Comparison of ENCODE assay signal across 12 mouse cellular contexts in the genomic region with DNA sequence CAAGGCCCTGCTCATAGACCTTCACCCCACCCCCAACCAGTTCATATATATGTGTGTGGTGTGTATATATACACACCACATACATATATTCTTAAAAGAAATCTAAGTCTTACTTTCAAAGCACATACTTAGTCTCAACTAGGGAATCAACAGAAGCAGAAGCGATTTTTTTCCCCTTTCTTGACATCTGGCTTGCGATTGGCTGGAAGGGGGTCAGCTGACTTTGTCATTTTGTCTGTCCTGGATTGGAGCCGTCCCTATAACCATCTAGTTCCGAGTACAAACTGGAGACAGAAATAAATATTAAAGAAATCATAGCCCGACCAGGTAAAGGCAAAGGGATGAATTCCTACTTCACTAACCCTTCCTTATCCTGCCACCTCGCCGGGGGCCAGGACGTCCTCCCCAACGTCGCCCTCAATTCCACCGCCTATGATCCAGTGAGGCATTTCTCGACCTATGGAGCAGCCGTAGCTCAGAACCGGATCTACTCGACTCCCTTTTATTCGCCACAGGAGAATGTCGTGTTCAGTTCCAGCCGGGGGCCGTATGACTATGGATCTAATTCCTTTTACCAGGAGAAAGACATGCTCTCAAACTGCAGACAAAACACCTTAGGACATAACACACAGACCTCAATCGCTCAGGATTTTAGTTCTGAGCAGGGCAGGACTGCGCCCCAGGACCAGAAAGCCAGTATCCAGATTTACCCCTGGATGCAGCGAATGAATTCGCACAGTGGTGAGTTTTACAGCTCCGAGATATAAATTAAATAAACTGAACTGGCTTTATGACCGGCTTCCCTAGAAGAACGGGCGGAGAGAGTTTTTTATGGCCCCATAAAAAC. TPM values are rescaled to one million over a fixed set of nuclear protein-coding genes. Genes with fewer than 3 reads are reported as not detected.
A peak's percentile ranks its signal among the peaks of the same experiment; 100 is the strongest.
DNase-seq lines count a peak whose midpoint lies in the region; ATAC-seq and TF ChIP-seq lines count a peak whose summit lies in the region.
"Had no signal": no experiment of that assay in that cellular context is flagged by ENCODE, and none has a peak within 500 bp of the region (broad histone marks: within the 10 kb centered on the region; RNA-seq: fewer than 3 reads in every experiment).

No protein-coding gene starts in this region.

- peaks cover 57% of the 10 kb centered on the region for H3K79me2 ChIP-seq in myocyte (ENCODE audit: control insufficient read depth, insufficient read depth)

- H3K9me3 ChIP-seq in embryonic facial prominence, embryonic 15.5 days (replicated peaks): no peaks in the 10 kb centered on the region
- H3K9me3 ChIP-seq in embryonic facial prominence, embryonic 10.5 days: no peaks in the 10 kb centered on the region
- no peaks in the 10 kb centered on the region for H3K9me3 ChIP-seq in E14TG2a.4 (ENCODE audit: low read length)
- no peaks in the 10 kb centered on the region for H3K9me3 ChIP-seq in hindbrain, embryonic 16.5 days (ENCODE audit: control insufficient read depth, low read length)

- H3K4me1 ChIP-seq in embryonic facial prominence, embryonic 15.5 days: peaks cover 7% of the 10 kb centered on the region
- no peaks in the 10 kb centered on the region for H3K4me1 ChIP-seq in embryonic facial prominence, embryonic 10.5 days
- H3K4me1 ChIP-seq in E14TG2a.4 (replicated peaks; ENCODE audit: low read depth, low read length): peaks cover 54% of the 10 kb centered on the region
- H3K4me1 ChIP-seq in hindbrain, embryonic 16.5 days (ENCODE audit: control insufficient read depth, insufficient read depth, low read depth, low read length): peaks cover 3% of the 10 kb centered on the region

- TF ChIP-seq POLR2A in myocyte (IDR thresholded peaks at IDR 0.05; ENCODE audit: insufficient read length, low read depth): no peak

- H3ac ChIP-seq in myocyte (ENCODE audit: control insufficient read depth, insufficient read length): no peak overlapping the region

- peaks cover 98% of the 10 kb centered on the region for H3K27me3 ChIP-seq in embryonic facial prominence, embryonic 15.5 days
- peaks cover 100% of the 10 kb centered on the region for H3K27me3 ChIP-seq in embryonic facial prominence, embryonic 10.5 days (replicated peaks; ENCODE audit: low read depth, poor library complexity, severe bottlenecking)
- H3K27me3 ChIP-seq in E14TG2a.4 (ENCODE audit: insufficient read depth, low read length): peaks cover 99% of the 10 kb centered on the region
- peaks cover 73% of the 10 kb centered on the region for H3K27me3 ChIP-seq in hindbrain, embryonic 16.5 days (replicated peaks; ENCODE audit: control insufficient read depth, insufficient read depth, low read length)
- H3K27me3 ChIP-seq in myocyte (ENCODE audit: control insufficient read depth, insufficient read depth, insufficient read length): no peaks in the 10 kb centered on the region

- H3K4me3 ChIP-seq in embryonic facial prominence, embryonic 15.5 days (replicated peaks): 0 out of 2 replicates have a peak overlapping the region, but pooled peaks have one; percentile 2
- H3K4me3 ChIP-seq in embryonic facial prominence, embryonic 10.5 days: no peak overlapping the region
- H3K4me3 ChIP-seq in E14TG2a.4 (replicated peaks; ENCODE audit: low read length): peak overlapping the region; percentile 45
- peak overlapping the region; percentile 26 for H3K4me3 ChIP-seq in hindbrain, embryonic 16.5 days (ENCODE audit: low read length)
- no peak overlapping the region for H3K4me3 ChIP-seq in myocyte

- H3K4me2 ChIP-seq in embryonic facial prominence, embryonic 15.5 days (replicated peaks): no peak overlapping the region
- peak overlapping the region; percentile 40 for H3K4me2 ChIP-seq in hindbrain, embryonic 16.5 days (ENCODE audit: low read length)
- no peak overlapping the region for H3K4me2 ChIP-seq in myocyte (ENCODE audit: low read depth)

- H3K36me3 ChIP-seq in embryonic facial prominence, embryonic 15.5 days: no peaks in the 10 kb centered on the region
- H3K36me3 ChIP-seq in embryonic facial prominence, embryonic 10.5 days (replicated peaks): no peaks in the 10 kb centered on the region
- H3K36me3 ChIP-seq in E14TG2a.4 (ENCODE audit: insufficient read depth, low read length) (no peaks in the 10 kb centered on the region), myocyte (ENCODE audit: control insufficient read depth, insufficient read depth) (no peaks in the 10 kb centered on the region)
- H3K36me3 ChIP-seq in hindbrain, embryonic 16.5 days (ENCODE audit: control insufficient read depth, insufficient read depth, low read length): no peaks in the 10 kb centered on the region

- no peak for ATAC-seq in embryonic facial prominence, embryonic 15.5 days (ENCODE audit: insufficient number of reproducible peaks, low FRiP score, low TSS enrichment, low read depth)
- no peak for ATAC-seq in hindbrain, embryonic 16.5 days
- ATAC-seq in granulocyte monocyte progenitor cell, adult 5-6 weeks (replicated peaks; ENCODE audit: poor library complexity, severe bottlenecking): no peak
- ATAC-seq: forebrain, embryonic 14.5 days had no signal

- TF ChIP-seq CTCF in E14TG2a.4 (conservative IDR thresholded peaks at IDR 0.05; ENCODE audit: low read length): no peak

- no peak overlapping the region for H3K9ac ChIP-seq in embryonic facial prominence, embryonic 15.5 days
- no peak overlapping the region for H3K9ac ChIP-seq in hindbrain, embryonic 16.5 days (ENCODE audit: low read depth, low read length)

- no peak for DNase-seq in embryonic facial prominence, embryonic 10.5 days (ENCODE audit: low spot score)
- DNase-seq in right cerebral cortex, postnatal 25 days: no peak
- DNase-seq in adipocyte (ENCODE audit: low spot score): no peak
- DNase-seq: lung, postnatal 4 days had no signal

- H3K27ac ChIP-seq in embryonic facial prominence, embryonic 15.5 days (replicated peaks): no peak overlapping the region
- no peak overlapping the region for H3K27ac ChIP-seq in embryonic facial prominence, embryonic 10.5 days (replicated peaks)
- H3K27ac ChIP-seq in hindbrain, embryonic 16.5 days (ENCODE audit: low read depth, low read length): no peak overlapping the region

- 3% methylated on average over 27 of the region's 27 CpGs for WGBS in embryonic facial prominence, embryonic 15.5 days
- 1% methylated on average over 27 of the region's 27 CpGs for WGBS in embryonic facial prominence, embryonic 10.5 days
- 2% methylated on average over 27 of the region's 27 CpGs for WGBS in hindbrain, embryonic 16.5 days

TF ChIP-seq in myocyte, 11 proteins besides CTCF, POLR2A, EP300 and RAD21:
- peak; percentile 43 for TF ChIP-seq USF1 (IDR thresholded peaks at IDR 0.05; ENCODE audit: low read depth)
- TF ChIP-seq POLR2AphosphoS2 (IDR thresholded peaks at IDR 0.05; ENCODE audit: insufficient read length, low read depth): no peak
- no peak for TF ChIP-seq E2F4 (IDR thresholded peaks at IDR 0.05; ENCODE audit: insufficient read depth)

RNA-seq across cellular contexts. Expression of gene Hoxc4, which starts 9.2 kb away (rescaled TPM):
- 1.1 TPM in 2 replicates for polyA plus RNA-seq in embryonic facial prominence, embryonic 15.5 days (2015; fragmentation: Nextera tagmentation; extraction: Ambion mirVana)
- 0.11 and 0.16 TPM in 2 replicates for polyA plus RNA-seq in embryonic facial prominence, embryonic 10.5 days (2016; fragmentation: Nextera tagmentation; extraction: Ambion mirVana)
- polyA plus RNA-seq in hindbrain, embryonic 16.5 days (2015; fragmentation: Nextera tagmentation; extraction: Ambion mirVana): 57.7 and 61.2 TPM in 2 replicates
- 3.6 TPM for polyA plus RNA-seq in myocyte (2012; fragmentation: generic; extraction: Trizol)
- total RNA-seq in granulocyte monocyte progenitor cell, adult 5-6 weeks (2014; fragmentation: Nextera tagmentation): not detected in 2 replicates
- not detected in 2 replicates for total RNA-seq in granulocyte monocyte progenitor cell, adult 5-6 weeks (2017)
- total RNA-seq: left cerebral cortex, adult 18-20 months had no signal
- polyA plus RNA-seq: forebrain, embryonic 14.5 days had no signal

RNA-seq across cellular contexts. Expression of gene Hoxc6, which starts 11.4 kb away (rescaled TPM):
- 0.11 and 0.35 TPM in 2 replicates for polyA plus RNA-seq in embryonic facial prominence, embryonic 15.5 days (2015; fragmentation: Nextera tagmentation; extraction: Ambion mirVana)
- not detected in 2 replicates for polyA plus RNA-seq in embryonic facial prominence, embryonic 10.5 days (2016; fragmentation: Nextera tagmentation; extraction: Ambion mirVana)
- 4.0 and 9.0 TPM in 2 replicates for polyA plus RNA-seq in hindbrain, embryonic 16.5 days (2015; fragmentation: Nextera tagmentation; extraction: Ambion mirVana)
- polyA plus RNA-seq in myocyte (2012; fragmentation: generic; extraction: Trizol): 14.0 TPM
- not detected in 2 replicates for total RNA-seq in granulocyte monocyte progenitor cell, adult 5-6 weeks (2014; fragmentation: Nextera tagmentation)
- total RNA-seq in granulocyte monocyte progenitor cell, adult 5-6 weeks (2017): not detected in 2 replicates
- total RNA-seq: left cerebral cortex, adult 18-20 months had no signal
- polyA plus RNA-seq: forebrain, embryonic 14.5 days had no signal

RNA-seq across cellular contexts. Expression of gene Hoxc8, which starts 19.1 kb away (rescaled TPM):
- not detected in 2 replicates for polyA plus RNA-seq in embryonic facial prominence, embryonic 15.5 days (2015; fragmentation: Nextera tagmentation; extraction: Ambion mirVana)
- not detected in 2 replicates for polyA plus RNA-seq in embryonic facial prominence, embryonic 10.5 days (2016; fragmentation: Nextera tagmentation; extraction: Ambion mirVana)
- 3.2 and 9.9 TPM in 2 replicates for polyA plus RNA-seq in hindbrain, embryonic 16.5 days (2015; fragmentation: Nextera tagmentation; extraction: Ambion mirVana)
- 0.71 TPM for polyA plus RNA-seq in myocyte (2012; fragmentation: generic; extraction: Trizol)
- not detected in 2 replicates for total RNA-seq in granulocyte monocyte progenitor cell, adult 5-6 weeks (2014; fragmentation: Nextera tagmentation)
- not detected in 2 replicates for total RNA-seq in granulocyte monocyte progenitor cell, adult 5-6 weeks (2017)
- total RNA-seq: left cerebral cortex, adult 18-20 months had no signal
- polyA plus RNA-seq: forebrain, embryonic 14.5 days; heart, embryonic 14.5 days had no signal

RNA-seq across cellular contexts. Expression of gene Hoxc9, which starts 33.2 kb away (rescaled TPM):
- polyA plus RNA-seq in embryonic facial prominence, embryonic 15.5 days (2015; fragmentation: Nextera tagmentation; extraction: Ambion mirVana): not detected in 2 replicates
- not detected in 2 replicates for polyA plus RNA-seq in embryonic facial prominence, embryonic 10.5 days (2016; fragmentation: Nextera tagmentation; extraction: Ambion mirVana)
- polyA plus RNA-seq in hindbrain, embryonic 16.5 days (2015; fragmentation: Nextera tagmentation; extraction: Ambion mirVana): 0.16 and 0.31 TPM in 2 replicates
- 10.5 TPM for polyA plus RNA-seq in myocyte (2012; fragmentation: generic; extraction: Trizol)
- not detected in 2 replicates for total RNA-seq in granulocyte monocyte progenitor cell, adult 5-6 weeks (2014; fragmentation: Nextera tagmentation)
- not detected in 2 replicates for total RNA-seq in granulocyte monocyte progenitor cell, adult 5-6 weeks (2017)
- total RNA-seq: left cerebral cortex, adult 18-20 months had no signal
- polyA plus RNA-seq: forebrain, embryonic 14.5 days; heart, embryonic 14.5 days had no signal

RNA-seq across cellular contexts. Expression of gene Hoxc5, which starts 42.2 kb away (rescaled TPM):
- 2.0 and 2.1 TPM in 2 replicates for polyA plus RNA-seq in embryonic facial prominence, embryonic 15.5 days (2015; fragmentation: Nextera tagmentation; extraction: Ambion mirVana)
- polyA plus RNA-seq in embryonic facial prominence, embryonic 10.5 days (2016; fragmentation: Nextera tagmentation; extraction: Ambion mirVana): 0.07 and 0.18 TPM in 2 replicates
- polyA plus RNA-seq in hindbrain, embryonic 16.5 days (2015; fragmentation: Nextera tagmentation; extraction: Ambion mirVana): 19.1 and 20.4 TPM in 2 replicates
- polyA plus RNA-seq in myocyte (2012; fragmentation: generic; extraction: Trizol): 1.2 TPM
- not detected in 2 replicates for total RNA-seq in granulocyte monocyte progenitor cell, adult 5-6 weeks (2014; fragmentation: Nextera tagmentation)
- not detected in 2 replicates for total RNA-seq in granulocyte monocyte progenitor cell, adult 5-6 weeks (2017)
- total RNA-seq: left cerebral cortex, adult 18-20 months had no signal
- polyA plus RNA-seq: forebrain, embryonic 14.5 days had no signal

Comparison
In these comparisons a context has a peak if more than half of its experiments do, and no peak if none do; other contexts are left out.
1. H3K4me3 ChIP-seq: peak in embryonic facial prominence, embryonic 15.5 days (single experiment), E14TG2a.4 (single experiment) and hindbrain, embryonic 16.5 days (single experiment); none in embryonic facial prominence, embryonic 10.5 days (single experiment) and myocyte (single experiment).
2. RNA of gene Hoxc4, which starts 9.2 kb away (polyA plus RNA-seq): 57.7 to 61.2 TPM in hindbrain, embryonic 16.5 days; 3.6 TPM in myocyte (single experiment), 1.1 TPM in embryonic facial prominence, embryonic 15.5 days and 0.11 to 0.16 TPM in embryonic facial prominence, embryonic 10.5 days; every median in the first group is over 10 times any median in the second.